Mouse (Mus musculus) duodenum, adult 2 months (tissue): ENCODE data around the gene Hnrnpr. TPM values are rescaled to one million over a fixed set of nuclear protein-coding genes. Genes with fewer than 3 reads are reported as not detected.

ENCODE experiments used
- polyA plus RNA-seq: library from polyadenylated mRNA; depleted of rRNA; stranded (reverse); fragments of >200 nt; gene quantifications from 2 replicates; pipeline ENCODE4 v1.2.3, GENCODE M21; 2012; ENCODE audit warnings: low replicate concordance; rRNA removed

Hnrnpr gene
- 0.90 and 1.5 TPM in 2 replicates for polyA plus RNA-seq

DNA sequence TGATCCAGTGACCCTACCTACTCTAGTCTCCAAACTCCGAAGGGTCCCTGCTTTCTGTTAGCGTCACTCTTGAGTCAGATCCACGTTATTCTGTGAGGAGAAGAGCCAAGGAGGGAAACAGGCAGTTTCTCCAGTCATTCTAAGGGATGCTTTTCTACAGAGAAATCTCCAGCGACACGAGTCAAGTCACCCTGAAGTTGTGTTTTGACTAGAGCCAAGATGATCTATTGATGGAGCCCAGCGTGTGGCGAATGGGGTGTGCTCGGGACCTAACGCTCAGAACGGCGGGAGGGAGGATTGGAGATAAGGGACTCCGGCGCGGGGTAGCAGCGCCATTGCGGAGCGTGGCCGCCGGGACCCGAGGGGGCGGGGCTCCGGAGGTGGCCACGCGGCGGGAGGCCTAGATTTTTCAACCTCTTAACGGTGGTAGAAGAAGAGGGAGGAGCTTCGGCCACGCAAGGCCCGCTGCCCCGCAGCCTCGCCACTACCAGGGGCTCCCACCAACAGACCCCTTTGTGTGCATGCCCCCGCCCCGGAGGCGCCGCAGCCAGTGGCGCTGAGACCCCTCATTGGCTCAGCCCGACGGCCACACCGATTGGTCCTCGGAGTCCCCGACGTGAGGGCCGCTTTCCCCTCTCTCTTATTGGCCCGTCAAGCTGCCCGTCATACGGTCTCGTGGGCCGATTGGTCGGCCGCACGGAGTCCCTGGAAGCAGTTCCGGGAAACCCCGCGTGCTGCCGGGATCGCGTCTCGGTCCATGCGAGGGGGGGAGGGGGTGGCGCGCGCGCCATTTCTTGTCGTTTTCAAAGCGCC lies at the start of gene Hnrnpr:
Gene Hnrnpr, plus strand, starts transcription at position 714 of the 813 bp plus-strand sequence.

DNA sequence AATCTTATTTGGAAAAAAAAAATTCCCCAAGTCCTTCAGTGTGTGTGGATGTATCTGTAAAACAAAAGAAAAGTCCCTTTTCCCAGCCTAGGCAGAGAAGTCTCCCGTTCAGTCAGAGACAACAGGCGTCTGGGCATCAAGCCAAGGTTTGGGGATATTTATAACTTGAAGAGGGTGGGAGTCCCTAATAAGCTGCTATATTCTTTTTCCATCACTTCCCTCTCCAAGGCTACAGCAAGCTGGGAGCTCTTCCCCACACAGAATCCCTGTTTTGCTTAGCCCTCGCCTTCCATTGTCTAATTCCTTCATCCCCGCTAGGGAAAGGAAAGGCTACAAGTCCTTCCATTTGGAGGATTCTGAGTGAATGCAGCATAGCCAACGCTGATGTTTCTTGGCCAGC lies 26.3 kb upstream of the Hnrnpr start, which contains the start of gene Zfp46:
Gene Zfp46, plus strand, starts transcription at position 229 of the 400 bp plus-strand sequence.

Other genes starting within 250 kb of the Hnrnpr start
- 363 and 383 TPM in 2 replicates for gene Id3, start 167.4 kb upstream of the Hnrnpr start, polyA plus RNA-seq
- 10.4 and 14.8 TPM in 2 replicates for gene E2f2, start 138.5 kb upstream of the Hnrnpr start, polyA plus RNA-seq
- gene Asap3, start 104.6 kb upstream of the Hnrnpr start, polyA plus RNA-seq: 1.8 and 1.9 TPM in 2 replicates
- gene Tcea3, start 63.2 kb upstream of the Hnrnpr start, polyA plus RNA-seq: 6.2 and 7.8 TPM in 2 replicates
- gene Zfp46, start 26.3 kb upstream of the Hnrnpr start, polyA plus RNA-seq: 4.7 and 7.2 TPM in 2 replicates
- gene Htr1d, start 112.6 kb downstream of the Hnrnpr start, polyA plus RNA-seq: 0.14 TPM in 1 of 2 replicates, not detected in the other
- gene 6030445D17Rik, start 151.3 kb downstream of the Hnrnpr start, polyA plus RNA-seq: 0.60 and 1.2 TPM in 2 replicates
- 6.8 and 8.6 TPM in 2 replicates for gene Luzp1, start 158.8 kb downstream of the Hnrnpr start, polyA plus RNA-seq